Mouse (Mus musculus): Measurements from ENCODE around the gene Pik3r1. TPM values are rescaled to one million over a fixed set of nuclear protein-coding genes. Genes with fewer than 3 reads are reported as not detected.

Gene Pik3r1
- total and polyA plus RNA-seq, 2 experiments from 2014 or later = 16.3 to 31.6 TPM

DNA sequence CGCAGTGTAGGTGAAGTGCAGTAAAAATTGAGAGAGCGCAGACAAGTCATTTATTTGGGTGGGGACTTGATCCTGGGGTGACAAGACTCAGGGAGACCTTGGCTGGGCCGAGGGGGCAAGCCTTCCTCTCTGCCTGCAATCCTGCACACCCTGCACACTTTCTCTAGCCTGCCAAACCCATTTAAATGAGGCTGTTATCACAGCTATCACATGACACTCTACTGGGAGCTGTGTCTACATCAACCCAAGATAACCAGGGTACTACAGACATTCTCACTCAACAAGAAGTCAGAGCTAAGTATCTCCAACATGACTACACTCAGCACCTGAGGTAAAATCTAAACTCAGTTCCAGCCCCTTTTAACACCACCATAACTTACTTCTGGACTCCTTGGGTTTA lies 7.1 kb downstream of the Pik3r1 start:
- H3K27me3 ChIP-seq (ENCODE audit: control insufficient read depth, insufficient read depth, low read length) = no peaks in the 10 kb centered on the region
- H3K9me3 ChIP-seq (replicated peaks; ENCODE audit: control insufficient read depth, low read length) = no peaks in the 10 kb centered on the region
- peaks cover 83% of the 10 kb centered on the region for H3K4me1 ChIP-seq (ENCODE audit: control insufficient read depth, insufficient read depth)
- H3K4me3 ChIP-seq (ENCODE audit: low read depth, low read length) = no peak overlapping the region
- DNase-seq (ENCODE audit: low spot score) (no peak), ATAC-seq (ENCODE audit: insufficient read depth, low read depth) (peak; percentile 55)
- 37% methylated on average over 3 of the region's 3 CpGs for WGBS
- H3K9ac ChIP-seq (replicated peaks; ENCODE audit: low read depth, low read length) = no peak overlapping the region
- no peak for TF ChIP-seq EP300 (IDR thresholded peaks at IDR 0.05; ENCODE audit: low read depth)
- TF ChIP-seq CTCF (IDR thresholded peaks at IDR 0.05; ENCODE audit: low read depth) = no peak
- peak overlapping the region; percentile 60 for H3K27ac ChIP-seq (ENCODE audit: low read depth)
- peak overlapping the region; percentile 14; the same call in 1 of the 2 replicates for H3K4me2 ChIP-seq (ENCODE audit: low read depth, low read length)
- H3K36me3 ChIP-seq (replicated peaks; ENCODE audit: control insufficient read depth, insufficient read depth, low read length) = peaks cover 15% of the 10 kb centered on the region

DNA sequence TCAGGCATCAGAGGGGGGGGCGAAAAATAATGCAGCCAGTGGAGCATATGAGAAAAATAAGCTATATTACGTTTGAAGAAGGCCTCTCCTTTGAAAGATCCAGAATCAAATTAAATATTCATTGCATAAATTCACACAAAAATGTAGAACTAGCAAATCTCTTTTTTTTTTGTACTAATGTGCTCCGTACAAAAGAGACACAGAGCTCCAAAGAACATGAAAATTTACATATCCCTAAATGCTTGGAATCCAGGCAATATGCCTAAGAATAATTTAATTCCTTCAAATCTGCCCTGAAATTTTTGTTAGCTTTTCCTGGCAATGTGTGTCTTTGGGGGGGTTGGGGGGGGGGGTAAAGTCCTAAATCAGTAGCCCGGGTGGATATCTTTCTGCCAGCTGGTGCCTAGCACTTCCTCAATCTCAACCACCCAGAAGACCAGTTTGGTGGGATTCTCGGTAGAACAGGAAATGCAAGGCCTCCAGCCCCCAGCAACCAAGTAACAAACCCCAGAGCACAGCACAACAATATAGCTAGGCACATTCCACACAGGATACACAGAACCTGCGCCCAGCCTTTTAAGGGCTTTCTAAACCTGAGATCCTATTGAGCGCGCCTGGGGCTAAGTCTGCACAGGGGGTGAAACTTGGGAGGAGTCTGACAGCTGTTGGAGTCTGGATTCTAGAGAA lies 7.9 kb downstream of the Pik3r1 start:
- DNase-seq (ENCODE audit: low spot score) = no peak
- WGBS = 56% methylated on average over 8 of the region's 8 CpGs
- no peak overlapping the region for H3K9ac ChIP-seq (replicated peaks; ENCODE audit: low read depth, low read length)
- TF ChIP-seq CTCF (IDR thresholded peaks at IDR 0.05; ENCODE audit: low read depth) (no peak), EP300 (IDR thresholded peaks at IDR 0.05; ENCODE audit: low read depth) (no peak)
- no peaks in the 10 kb centered on the region for H3K9me3 ChIP-seq (replicated peaks; ENCODE audit: control insufficient read depth, low read length)
- H3K4me2 ChIP-seq (ENCODE audit: low read depth, low read length) = peak overlapping the region; percentile 14
- H3K4me3 ChIP-seq (ENCODE audit: low read depth, low read length) = no peak overlapping the region
- peaks cover 15% of the 10 kb centered on the region for H3K36me3 ChIP-seq (replicated peaks; ENCODE audit: control insufficient read depth, insufficient read depth, low read length)
- ATAC-seq (ENCODE audit: insufficient read depth, low read depth) = no peak
- peak overlapping the region; percentile 25; the same call in 1 of the 2 replicates for H3K27ac ChIP-seq (ENCODE audit: low read depth)
- H3K4me1 ChIP-seq (ENCODE audit: control insufficient read depth, insufficient read depth) = peaks cover 74% of the 10 kb centered on the region
- no peaks in the 10 kb centered on the region for H3K27me3 ChIP-seq (ENCODE audit: control insufficient read depth, insufficient read depth, low read length)

DNA sequence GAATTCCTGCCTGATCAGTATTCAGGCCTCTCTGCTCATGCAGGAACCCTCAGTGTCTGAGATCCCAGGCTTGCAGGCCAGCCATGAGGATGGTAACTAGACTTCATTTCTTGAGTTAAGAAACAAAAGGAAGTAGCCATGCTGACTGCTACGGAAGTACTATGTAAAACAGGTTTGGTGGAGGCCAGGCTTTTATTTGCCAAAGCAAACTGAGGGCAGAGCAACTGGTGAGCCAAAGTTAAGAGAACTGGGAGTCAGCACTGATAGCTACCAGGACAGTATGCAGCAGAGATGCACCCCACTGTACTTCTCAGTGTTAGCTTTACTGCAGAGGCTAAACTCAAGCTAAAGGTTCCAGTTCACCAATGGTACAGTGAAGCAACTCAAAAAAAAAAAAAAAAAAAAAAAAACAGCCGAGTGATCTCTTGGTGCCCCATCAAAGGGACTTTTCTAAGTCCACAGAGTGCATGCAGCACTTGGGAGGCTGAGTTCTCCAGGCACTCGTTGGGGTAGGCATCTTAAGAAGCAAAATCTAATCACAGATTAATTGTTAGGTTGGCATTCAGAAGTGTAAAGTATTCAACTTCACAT lies 8.6 kb downstream of the Pik3r1 start:
- DNase-seq (ENCODE audit: low spot score) = no peak
- peaks cover 22% of the 10 kb centered on the region for H3K36me3 ChIP-seq (replicated peaks; ENCODE audit: control insufficient read depth, insufficient read depth, low read length)
- no peaks in the 10 kb centered on the region for H3K27me3 ChIP-seq (ENCODE audit: control insufficient read depth, insufficient read depth, low read length)
- H3K4me2 ChIP-seq (ENCODE audit: low read depth, low read length) = no peak overlapping the region
- H3K27ac ChIP-seq (ENCODE audit: low read depth) = 0 out of 2 replicates have a peak overlapping the region, but pooled peaks have one; percentile 11
- 33% methylated on average over 3 of the region's 3 CpGs for WGBS
- H3K4me1 ChIP-seq (ENCODE audit: control insufficient read depth, insufficient read depth) = peaks cover 70% of the 10 kb centered on the region
- ATAC-seq (ENCODE audit: insufficient read depth, low read depth) = no peak
- H3K9me3 ChIP-seq (replicated peaks; ENCODE audit: control insufficient read depth, low read length) = no peaks in the 10 kb centered on the region
- no peak overlapping the region for H3K9ac ChIP-seq (replicated peaks; ENCODE audit: low read depth, low read length)
- TF ChIP-seq EP300 (IDR thresholded peaks at IDR 0.05; ENCODE audit: low read depth) = no peak
- TF ChIP-seq CTCF (IDR thresholded peaks at IDR 0.05; ENCODE audit: low read depth) = no peak
- no peak overlapping the region for H3K4me3 ChIP-seq (ENCODE audit: low read depth, low read length)

DNA sequence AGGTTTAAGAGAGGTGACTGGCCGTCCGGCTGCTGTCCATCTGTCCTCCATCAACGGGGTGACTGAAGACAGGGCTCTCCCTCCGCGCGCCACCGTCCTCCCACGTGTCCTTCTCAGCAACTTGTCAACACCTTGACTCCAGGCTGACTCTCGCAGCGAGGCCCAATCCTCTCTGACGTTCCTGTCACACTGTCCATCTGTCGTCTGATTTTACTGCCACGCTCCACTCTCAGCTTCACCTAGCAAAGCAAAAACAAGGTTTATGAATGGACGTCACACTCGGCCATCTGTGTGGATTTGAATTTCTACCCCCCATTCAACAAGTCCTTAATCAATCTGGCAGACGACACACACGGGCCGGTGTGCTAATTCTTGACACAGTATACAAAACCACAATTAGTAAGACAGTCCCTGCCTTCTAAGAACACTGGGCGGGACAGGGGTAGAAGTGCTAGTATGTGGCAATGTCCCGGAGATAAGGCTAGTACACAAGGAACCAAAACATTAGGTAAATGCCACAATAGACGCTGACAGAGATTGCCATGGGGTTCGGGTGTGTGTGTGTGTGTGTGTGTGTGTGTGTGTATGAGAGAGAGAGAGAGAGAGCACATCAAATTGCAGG lies 10.1 kb downstream of the Pik3r1 start:
- H3K4me3 ChIP-seq (ENCODE audit: low read depth, low read length) = no peak overlapping the region
- TF ChIP-seq EP300 (IDR thresholded peaks at IDR 0.05; ENCODE audit: low read depth) (no peak), CTCF (IDR thresholded peaks at IDR 0.05; ENCODE audit: low read depth) (no peak)
- peaks cover 69% of the 10 kb centered on the region for H3K4me1 ChIP-seq (ENCODE audit: control insufficient read depth, insufficient read depth)
- 24% methylated on average over 22 of the region's 22 CpGs for WGBS
- H3K4me2 ChIP-seq (ENCODE audit: low read depth, low read length) = peak overlapping the region; percentile 16; the same call in 1 of the 2 replicates
- no peaks in the 10 kb centered on the region for H3K9me3 ChIP-seq (replicated peaks; ENCODE audit: control insufficient read depth, low read length)
- no peaks in the 10 kb centered on the region for H3K27me3 ChIP-seq (ENCODE audit: control insufficient read depth, insufficient read depth, low read length)
- DNase-seq (ENCODE audit: low spot score) = no peak
- no peak overlapping the region for H3K9ac ChIP-seq (replicated peaks; ENCODE audit: low read depth, low read length)
- ATAC-seq (ENCODE audit: insufficient read depth, low read depth) = peak; percentile 52; the same call in 1 of the 2 replicates
- no peak overlapping the region; the same call in 1 of the 2 replicates for H3K27ac ChIP-seq (ENCODE audit: low read depth)
- H3K36me3 ChIP-seq (replicated peaks; ENCODE audit: control insufficient read depth, insufficient read depth, low read length) = peaks cover 31% of the 10 kb centered on the region

DNA sequence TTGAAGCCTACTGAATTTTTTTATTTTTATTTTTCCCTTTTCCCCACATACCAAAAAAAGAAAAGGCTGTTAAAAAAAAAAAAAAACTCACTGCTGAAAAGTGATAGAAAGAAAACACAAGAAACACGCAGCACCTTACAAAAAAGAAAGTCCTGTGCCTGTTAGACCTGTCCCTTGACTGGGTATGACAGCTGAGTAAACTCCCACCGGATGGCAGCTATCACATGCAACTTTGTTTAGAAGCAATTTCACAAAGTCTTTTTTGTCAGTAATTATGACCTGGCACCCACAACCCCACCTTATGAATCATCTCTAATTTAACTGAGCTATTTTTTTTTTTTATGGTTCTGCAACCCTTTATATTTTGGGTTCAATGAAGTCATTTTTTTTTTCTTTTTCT lies 12.8 kb downstream of the Pik3r1 start:
- no peak for ATAC-seq (ENCODE audit: insufficient read depth, low read depth)
- TF ChIP-seq EP300 (IDR thresholded peaks at IDR 0.05; ENCODE audit: low read depth) (no peak), CTCF (IDR thresholded peaks at IDR 0.05; ENCODE audit: low read depth) (no peak)
- no peaks in the 10 kb centered on the region for H3K9me3 ChIP-seq (replicated peaks; ENCODE audit: control insufficient read depth, low read length)
- DNase-seq (ENCODE audit: low spot score) = no peak
- H3K9ac ChIP-seq (replicated peaks; ENCODE audit: low read depth, low read length) = no peak overlapping the region
- H3K36me3 ChIP-seq (replicated peaks; ENCODE audit: control insufficient read depth, insufficient read depth, low read length) = peaks cover 39% of the 10 kb centered on the region
- 92% methylated on average over 2 of the region's 2 CpGs for WGBS
- H3K4me2 ChIP-seq (ENCODE audit: low read depth, low read length) = no peak overlapping the region
- no peak overlapping the region for H3K27ac ChIP-seq (ENCODE audit: low read depth)
- no peak overlapping the region for H3K4me3 ChIP-seq (ENCODE audit: low read depth, low read length)
- no peaks in the 10 kb centered on the region for H3K27me3 ChIP-seq (ENCODE audit: control insufficient read depth, insufficient read depth, low read length)
- H3K4me1 ChIP-seq (ENCODE audit: control insufficient read depth, insufficient read depth) = peaks cover 44% of the 10 kb centered on the region

Measured in heart, postnatal 0 days (tissue).